Mouse (Mus musculus) spleen, adult 2 months (tissue): ENCODE results near the gene Hlcs. TPM values are rescaled to one million over a fixed set of nuclear protein-coding genes. Genes with fewer than 3 reads are reported as not detected.

Experiments used
- DNase-seq, 2 experiments: peaks; one replicate each; pipeline versions ENCODE4 v3.0.0 to v3.0.0-alpha.2; 2012 to 2021; ENCODE audit warnings: low spot score in 2 of 2, low read depth in 1 of 2
- H3K27ac ChIP-seq: fragments of 200-500 bp; 2 replicates; pipeline ENCODE4 v1.5.1; 2012; ENCODE audit warnings: low read length, inconsistent platforms; ENCODE audit not compliant: insufficient read depth
- H3K27me3 ChIP-seq: fragments of 200-500 bp; 2 replicates; pipeline ENCODE4 v1.6.1; 2012; ENCODE audit warnings: mild to moderate bottlenecking, moderate library complexity, low read length, inconsistent platforms; ENCODE audit not compliant: control insufficient read depth, insufficient read depth
- H3K36me3 ChIP-seq: fragments of 200-500 bp; 2 replicates; pipeline ENCODE4 v1.6.1; 2012; ENCODE audit warnings: mild to moderate bottlenecking, low read length, inconsistent platforms; ENCODE audit not compliant: control insufficient read depth, insufficient read depth
- H3K4me1 ChIP-seq: fragments of 200-500 bp; 2 replicates; pipeline ENCODE4 v1.6.1; 2011; ENCODE audit warnings: inconsistent platforms; ENCODE audit not compliant: control insufficient read depth, insufficient read depth, insufficient read length
- H3K4me3 ChIP-seq: fragments of 200-500 bp; 2 replicates; pipeline ENCODE4 v1.5.1; 2011; ENCODE audit warnings: mild to moderate bottlenecking, inconsistent platforms; ENCODE audit not compliant: insufficient read depth, insufficient read length; ENCODE audit errors: extremely low read depth
- CTCF ChIP-seq: fragments of 200-500 bp; IDR thresholded peaks from 2 replicates; pipeline ENCODE4 v1.5.1; 2011; ENCODE audit warnings: mild to moderate bottlenecking, inconsistent platforms; ENCODE audit not compliant: insufficient read depth, insufficient read length, insufficient replicate concordance; ENCODE audit errors: extremely low read depth
- POLR2A ChIP-seq: fragments of 200-500 bp; IDR thresholded peaks from 2 replicates; pipeline ENCODE4 v1.6.1; 2011; ENCODE audit warnings: low read depth, low read length, inconsistent platforms
- WGBS: fragments of 180-500 bp; shearing (Covaris S2); methylation state at CpG from one replicate; pipeline ENCODE4 v1.1.7; 2018; 5-methylcytosine and 5-hydroxymethylcytosine counted together
- polyA plus RNA-seq: library from polyadenylated mRNA; depleted of rRNA; stranded (reverse); fragments of >200 nt; gene quantifications from 2 replicates; pipeline ENCODE4 v1.2.3, GENCODE M21; 2012

The Hlcs gene
- polyA plus RNA-seq, 1 experiment, result 9.7 TPM

DNA sequence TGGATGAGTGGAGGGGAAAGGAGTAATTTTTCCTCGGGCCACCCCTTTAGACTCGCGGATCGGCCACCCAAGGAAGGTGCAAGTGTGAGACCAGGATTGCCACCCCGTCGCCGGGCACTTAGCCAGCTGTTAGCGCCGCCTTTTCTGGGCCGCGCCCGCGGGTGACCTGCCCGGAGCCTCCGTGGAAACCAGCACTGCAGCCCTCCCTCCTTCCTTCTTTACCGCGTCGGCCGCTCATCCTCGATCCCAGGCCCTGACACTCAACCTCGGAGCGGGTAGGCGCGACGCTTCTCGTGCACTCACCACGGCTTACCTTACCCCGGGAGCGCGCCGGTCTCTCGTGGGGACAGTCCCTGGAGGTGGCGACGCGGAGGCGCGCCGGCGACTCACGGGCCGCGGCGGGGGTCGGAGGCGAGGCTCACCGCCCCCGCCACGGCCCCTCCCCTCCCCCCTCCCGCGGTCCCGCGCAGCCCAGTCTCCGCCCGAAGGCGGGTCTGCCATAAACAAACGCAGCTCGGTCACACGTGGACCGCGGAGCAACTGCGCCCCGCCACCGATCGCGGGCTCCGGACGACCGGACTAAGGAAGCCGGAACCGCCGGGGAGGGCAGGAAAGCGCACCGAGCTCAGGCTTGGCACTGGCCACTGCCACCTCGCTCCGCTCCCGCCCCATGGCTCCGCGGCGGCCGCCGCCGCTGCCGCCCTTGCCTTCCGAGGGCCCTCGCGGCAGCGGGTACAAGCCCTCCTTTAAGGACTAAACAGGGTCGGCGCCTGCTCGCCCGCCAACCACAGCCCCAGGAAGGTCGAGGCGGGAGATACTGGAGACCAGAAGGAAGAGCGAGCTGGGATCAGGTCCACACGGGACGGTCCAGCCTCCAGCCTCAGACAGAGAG, 228.4 kb downstream of the Hlcs start, which contains the start of gene Sim2:
Gene Sim2 (plus strand): TSS at position 221 of the 892 bp plus-strand sequence.
- H3K36me3 ChIP-seq, result no peaks in the 10 kb centered on the region
- H3K4me1 ChIP-seq, result peaks cover 19% of the 10 kb centered on the region
- no peak for DNase-seq
- H3K27me3 ChIP-seq, result peaks cover 61% of the 10 kb centered on the region
- no peak for TF ChIP-seq CTCF
- no peak for TF ChIP-seq POLR2A
- WGBS, result 2% methylated on average over 81 of the region's 96 CpGs
- H3K27ac ChIP-seq, result no peak within 1 kb of the TSS
- peak within 1 kb of the TSS; percentile 26; the same call in 1 of the 2 replicates for H3K4me3 ChIP-seq

DNA sequence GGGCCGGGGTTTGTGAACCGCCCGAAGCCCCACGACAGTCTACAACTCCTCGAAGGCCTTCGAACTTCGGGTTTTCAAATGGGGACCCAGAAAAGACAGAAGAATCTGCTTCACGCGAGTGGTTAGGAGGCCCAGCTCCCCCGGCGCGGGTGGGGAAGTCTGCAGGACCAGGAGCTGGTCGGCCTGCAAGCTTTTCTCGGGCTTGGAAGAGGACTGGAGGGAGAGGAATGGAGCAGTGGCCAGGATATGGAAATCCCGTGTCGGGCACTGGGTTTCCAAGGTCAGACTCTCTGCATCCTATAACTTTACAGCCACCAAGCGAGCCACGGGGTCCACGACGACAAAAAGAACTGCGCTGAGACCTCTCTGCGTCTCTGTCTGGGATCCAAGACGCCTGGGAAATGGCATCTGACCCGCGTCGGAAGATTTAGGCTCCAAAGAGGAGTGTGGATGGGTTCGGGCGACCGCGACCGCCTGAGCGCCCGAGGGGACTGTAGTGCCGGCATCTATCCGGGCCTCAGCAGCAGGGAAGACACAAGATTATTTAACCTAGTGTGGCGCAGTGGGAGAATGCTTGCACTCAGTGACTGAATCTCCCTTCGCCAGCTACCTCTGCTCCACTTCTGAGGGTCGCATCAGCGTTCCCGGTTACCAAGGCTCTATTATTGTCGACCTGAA, 229.4 kb downstream of the Hlcs start:
- TF ChIP-seq CTCF (no peak), POLR2A (no peak)
- Histone ChIP-seq H3K27me3 (peaks cover 68% of the 10 kb centered on the region), H3K4me3 (no peak overlapping the region), H3K4me1 (peaks cover 19% of the 10 kb centered on the region), H3K27ac (no peak overlapping the region), H3K36me3 (no peaks in the 10 kb centered on the region)
- 4% methylated on average over 41 of the region's 41 CpGs for WGBS
- DNase-seq, result no peak

DNA sequence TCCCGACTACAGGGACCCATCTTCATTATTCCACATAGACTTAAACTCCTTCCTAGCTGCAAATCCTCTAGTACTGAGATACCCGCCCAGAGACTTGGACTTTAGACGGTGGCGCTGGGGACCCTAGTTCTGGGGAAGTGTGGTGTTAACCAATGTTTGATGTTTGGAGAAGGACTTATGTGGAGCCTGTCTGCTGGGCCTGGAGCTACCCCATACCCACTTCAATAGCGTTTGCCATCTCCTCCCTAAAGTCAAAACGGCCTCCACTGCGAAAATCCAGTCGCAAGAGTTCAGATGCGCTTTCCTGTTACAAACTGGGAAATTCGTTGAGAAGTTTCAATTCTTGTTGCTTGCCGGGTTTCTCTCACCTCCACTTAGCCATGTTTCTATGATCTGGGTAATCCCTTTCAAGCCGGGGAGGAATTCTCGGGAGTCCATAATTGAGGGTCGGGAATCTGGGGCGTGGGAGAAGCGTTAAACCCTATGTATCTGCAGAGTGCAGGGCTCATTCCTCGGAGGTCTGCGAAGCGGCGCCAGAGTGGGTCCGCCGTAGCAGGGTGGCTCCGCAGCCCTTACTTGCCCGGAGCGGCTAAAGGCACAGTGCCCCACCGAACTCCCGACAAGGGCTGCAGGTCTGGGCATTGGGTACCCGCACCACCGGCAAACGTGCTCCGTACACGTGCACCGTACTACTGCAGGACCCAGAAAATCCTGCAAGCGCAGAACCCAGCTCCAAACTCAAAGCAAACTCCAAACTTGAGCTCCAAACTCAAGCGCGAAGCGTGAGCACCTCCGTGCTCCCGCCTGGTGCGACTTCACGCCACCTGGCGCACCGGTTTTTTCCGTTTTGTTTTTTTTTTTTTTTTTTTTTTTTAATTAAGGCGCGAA, 230.2 kb downstream of the Hlcs start:
- Histone ChIP-seq H3K27ac (no peak overlapping the region), H3K27me3 (peaks cover 74% of the 10 kb centered on the region), H3K36me3 (no peaks in the 10 kb centered on the region), H3K4me3 (no peak overlapping the region), H3K4me1 (peaks cover 19% of the 10 kb centered on the region)
- WGBS, result 6% methylated on average over 46 of the region's 46 CpGs
- DNase-seq, result no peak
- TF ChIP-seq POLR2A (no peak), CTCF (no peak)

DNA sequence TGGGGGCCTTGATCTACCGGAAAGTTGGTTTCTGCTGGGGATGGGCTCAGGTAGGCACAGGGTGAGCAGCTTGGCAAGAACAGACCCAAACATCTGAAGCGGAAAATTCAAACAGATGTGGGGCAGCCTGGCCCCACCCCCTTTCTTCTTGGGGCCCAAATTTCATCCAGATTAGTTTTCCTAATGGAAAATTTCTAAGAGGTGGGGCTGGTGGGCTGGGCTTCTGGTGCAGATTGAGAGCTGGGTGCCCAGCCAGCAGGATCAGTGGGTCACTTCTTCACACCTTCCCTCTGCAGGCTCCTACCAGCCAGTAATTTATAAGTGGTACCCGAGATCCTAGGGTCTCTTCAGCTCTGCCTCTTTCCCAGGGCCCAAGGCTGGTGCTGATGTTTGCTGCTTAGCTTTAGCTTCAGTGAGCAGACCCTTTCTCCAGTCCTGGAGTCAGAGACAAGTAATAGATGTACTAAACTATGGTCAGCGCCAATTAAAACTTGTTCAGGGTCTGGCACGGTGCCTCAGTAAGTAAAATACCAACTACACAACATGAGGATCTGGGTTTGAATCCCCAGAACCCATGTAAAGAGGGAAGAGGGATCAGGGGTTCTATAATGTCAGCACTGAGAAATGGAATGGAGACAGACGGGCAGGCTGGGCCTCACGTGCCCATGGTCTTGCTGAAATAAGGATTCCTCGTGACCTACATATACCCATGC, 231.2 kb downstream of the Hlcs start:
- peaks cover 16% of the 10 kb centered on the region for H3K4me1 ChIP-seq
- no peak overlapping the region for H3K4me3 ChIP-seq
- TF ChIP-seq POLR2A, result no peak
- no peak for TF ChIP-seq CTCF
- peaks cover 72% of the 10 kb centered on the region for H3K27me3 ChIP-seq
- H3K27ac ChIP-seq, result no peak overlapping the region
- no peak for DNase-seq
- 21% methylated on average over 8 of the region's 8 CpGs for WGBS
- H3K36me3 ChIP-seq, result no peaks in the 10 kb centered on the region

DNA sequence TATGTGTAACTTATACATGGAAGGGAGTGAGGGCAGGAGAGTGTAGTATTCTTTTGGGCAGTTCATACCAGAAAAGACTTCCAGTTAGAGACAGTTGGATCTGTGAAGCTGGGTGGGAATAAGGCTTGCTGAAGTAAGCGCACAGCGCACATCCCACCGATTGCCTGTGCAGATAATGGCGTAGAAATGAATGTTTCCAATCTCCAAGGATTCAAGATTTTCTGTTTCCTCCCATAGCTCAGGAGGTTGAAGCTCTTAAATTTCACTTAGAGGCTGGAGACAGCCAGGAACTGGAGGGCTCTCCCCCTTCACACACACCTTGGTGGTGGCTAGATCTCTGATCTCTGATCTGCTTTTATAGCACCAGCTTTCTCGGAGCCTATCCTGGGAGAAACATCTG, 231.8 kb downstream of the Hlcs start:
- no peak overlapping the region for H3K4me3 ChIP-seq
- peaks cover 66% of the 10 kb centered on the region for H3K27me3 ChIP-seq
- no peak overlapping the region for H3K27ac ChIP-seq
- TF ChIP-seq POLR2A, result no peak
- TF ChIP-seq CTCF, result no peak
- no peak for DNase-seq
- 27% methylated on average over 5 of the region's 5 CpGs for WGBS
- H3K36me3 ChIP-seq, result no peaks in the 10 kb centered on the region
- peaks cover 12% of the 10 kb centered on the region for H3K4me1 ChIP-seq
